Mouse (Mus musculus) G1E (cell line): ENCODE measurements around the gene Socs7. TPM values are rescaled to one million over a fixed set of nuclear protein-coding genes. Genes with fewer than 3 reads are reported as not detected.

Experiments used
- ATAC-seq: 2 replicates; pipeline ENCODE4 v1.8.0; 2016; ENCODE audit warnings: mild to moderate bottlenecking; ENCODE audit not compliant: insufficient number of reproducible peaks, poor library complexity, low FRiP score, severe bottlenecking; ENCODE audit errors: extremely low read depth
- DNase-seq: peaks from one replicate; pipeline ENCODE4 v3.0.0; 2012; ENCODE audit warnings: low spot score
- H3K27me3 ChIP-seq: 2 replicates; pipeline ENCODE4 v1.6.1; 2012; ENCODE audit warnings: mild to moderate bottlenecking, low read length, inconsistent platforms; ENCODE audit not compliant: insufficient read depth
- H3K36me3 ChIP-seq: replicated peaks from 2 replicates; pipeline ENCODE3; 2012; ENCODE audit warnings: mild to moderate bottlenecking, inconsistent platforms
- H3K4me1 ChIP-seq: 2 replicates; pipeline ENCODE4 v1.6.1; 2012; ENCODE audit warnings: low read depth, low read length, inconsistent platforms, mixed read lengths; ENCODE audit not compliant: insufficient read depth
- H3K4me3 ChIP-seq: 2 replicates; pipeline ENCODE4 v1.5.1; 2012; ENCODE audit warnings: low read depth, mild to moderate bottlenecking, inconsistent platforms, low read length, moderate library complexity, mixed read lengths
- H3K9me3 ChIP-seq: replicated peaks from 2 replicates; pipeline ENCODE4 v1.6.1; 2012; ENCODE audit warnings: inconsistent platforms
- CTCF ChIP-seq: IDR thresholded peaks from 2 replicates; pipeline ENCODE4 v1.5.1; 2012; ENCODE audit warnings: low read depth, low read length, inconsistent platforms, mixed read lengths
- GATA1 ChIP-seq: IDR thresholded peaks from 2 replicates; pipeline ENCODE4 v1.6.1; 2012; ENCODE audit warnings: borderline replicate concordance, low read length, inconsistent platforms, mixed read lengths
- GATA2 ChIP-seq: IDR thresholded peaks from 2 replicates; pipeline ENCODE4 v1.6.1; 2012; ENCODE audit warnings: low read depth, low read length, inconsistent platforms, borderline replicate concordance
- POLR2AphosphoS5 ChIP-seq: IDR thresholded peaks from 2 replicates; pipeline ENCODE4 v1.6.1; 2012; ENCODE audit warnings: low read depth, low read length, inconsistent platforms; ENCODE audit not compliant: insufficient replicate concordance
- TAL1 ChIP-seq: conservative IDR thresholded peaks from 2 replicates; pipeline ENCODE4 v1.6.1; 2012; ENCODE audit warnings: low read depth, low read length, inconsistent platforms, mixed read lengths
- polyA plus RNA-seq: library from polyadenylated mRNA; stranded (reverse); fragments of >175 nt; gene quantifications from 2 replicates; pipeline ENCODE4 v1.2.3, GENCODE M21; 2012
- total RNA-seq, 2 experiments: library from RNA; stranded (forward) in 1 of 2; stranded (reverse) in 1 of 2; fragments of 200-1000 nt in 1 of 2; fragments of >200 nt in 1 of 2; fragmentation: Nextera tagmentation in 1 of 2; gene quantifications; 2 replicates each; pipeline ENCODE4 v1.2.3; 2014 to 2017

Socs7 gene
- total and polyA plus RNA-seq, 3 experiments: 5.2 to 49.0 (median 15.4) TPM

- Histone ChIP-seq H3K27me3 (no peaks in the 10 kb centered on the region), H3K4me1 (peaks cover 67% of the 10 kb centered on the region), H3K9me3 (no peaks in the 10 kb centered on the region), H3K4me3 (peak within 1 kb of the TSS; percentile 81), H3K36me3 (peaks cover 22% of the 10 kb centered on the region)
- DNase-seq: peak; percentile 89
- peak; percentile 66 for ATAC-seq
- no peak for TF ChIP-seq GATA2
- TF ChIP-seq POLR2AphosphoS5: no peak
- no peak for TF ChIP-seq GATA1
- TF ChIP-seq TAL1: no peak
Observed at GRCm38 (mm10) chr11:97415330-97415711, 53.0 kb downstream of the Socs7 start, which contains the start of gene Arhgap23. TSS of gene Arhgap23 (plus strand) at chr11:97415533.

GRCm38 (mm10) chr11:97415712-97416636 lies 53.6 kb downstream of the Socs7 start:
- Histone ChIP-seq H3K36me3 (peaks cover 29% of the 10 kb centered on the region), H3K27me3 (no peaks in the 10 kb centered on the region), H3K4me1 (peaks cover 68% of the 10 kb centered on the region), H3K4me3 (peak overlapping the region; percentile 81), H3K9me3 (no peaks in the 10 kb centered on the region)
- ATAC-seq (no peak), DNase-seq (peak; percentile 53)
- no peak for TF ChIP-seq GATA2

- Histone ChIP-seq H3K4me1 (peaks cover 62% of the 10 kb centered on the region), H3K36me3 (peaks cover 31% of the 10 kb centered on the region), H3K4me3 (peak overlapping the region; percentile 81; the same call in 1 of the 2 replicates), H3K27me3 (no peaks in the 10 kb centered on the region), H3K9me3 (no peaks in the 10 kb centered on the region)
- no peak for ATAC-seq
- no peak for TF ChIP-seq GATA1
- TF ChIP-seq POLR2AphosphoS5: no peak
- DNase-seq: no peak
Observed at GRCm38 (mm10) chr11:97416637-97417035, 54.3 kb downstream of the Socs7 start.

GRCm38 (mm10) chr11:97418834-97419539 lies 56.6 kb downstream of the Socs7 start:
- no peaks in the 10 kb centered on the region for H3K9me3 ChIP-seq
- peaks cover 48% of the 10 kb centered on the region for H3K4me1 ChIP-seq
- peaks cover 35% of the 10 kb centered on the region for H3K36me3 ChIP-seq
- no peaks in the 10 kb centered on the region for H3K27me3 ChIP-seq
- DNase-seq (no peak), ATAC-seq (no peak)
- H3K4me3 ChIP-seq: no peak overlapping the region
- no peak for TF ChIP-seq POLR2AphosphoS5

- H3K4me3 ChIP-seq: no peak overlapping the region
- H3K4me1 ChIP-seq: peaks cover 49% of the 10 kb centered on the region
- ATAC-seq (no peak), DNase-seq (no peak)
- TF ChIP-seq GATA1: no peak
- no peak for TF ChIP-seq GATA2
- TF ChIP-seq TAL1: no peak
- no peak for TF ChIP-seq CTCF
- no peak for TF ChIP-seq POLR2AphosphoS5
- H3K9me3 ChIP-seq: no peaks in the 10 kb centered on the region
- peaks cover 35% of the 10 kb centered on the region for H3K36me3 ChIP-seq
- no peaks in the 10 kb centered on the region for H3K27me3 ChIP-seq
Observed at GRCm38 (mm10) chr11:97419540-97419900, 57.2 kb downstream of the Socs7 start.

GRCm38 (mm10) chr11:97422507-97422906 lies 60.2 kb downstream of the Socs7 start:
- H3K4me1 ChIP-seq: peaks cover 30% of the 10 kb centered on the region
- ATAC-seq: no peak

More at GRCm38 (mm10) chr11:97422507-97422906, 60.2 kb downstream of the Socs7 start:
- no peak for DNase-seq
- H3K36me3 ChIP-seq: peaks cover 34% of the 10 kb centered on the region
- no peak overlapping the region for H3K4me3 ChIP-seq
- no peak for TF ChIP-seq TAL1
- TF ChIP-seq POLR2AphosphoS5: no peak
- no peak for TF ChIP-seq CTCF
- no peak for TF ChIP-seq GATA1
- TF ChIP-seq GATA2: no peak
- H3K9me3 ChIP-seq: no peaks in the 10 kb centered on the region
- H3K27me3 ChIP-seq: no peaks in the 10 kb centered on the region
